In the genomic region with DNA sequence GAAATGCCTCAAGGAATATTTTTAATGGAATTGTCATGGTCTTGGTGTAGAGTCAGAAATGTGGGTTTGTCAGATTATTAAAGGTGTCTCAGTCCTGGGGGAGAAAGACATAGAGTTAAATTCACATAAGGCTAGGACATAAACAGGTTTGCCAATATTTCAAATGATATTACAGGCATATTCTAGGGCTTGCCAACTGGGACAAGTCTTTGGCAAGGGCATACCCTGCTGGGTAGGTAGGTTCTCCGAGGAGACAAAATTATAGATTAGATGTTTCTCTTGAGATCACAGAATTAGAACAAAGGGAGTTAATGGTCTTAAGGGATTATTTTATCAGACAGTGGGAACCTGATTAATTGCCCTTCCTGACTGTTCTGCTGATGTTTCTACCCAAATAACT, we compare ENCODE assay signal across 13 mouse cellular contexts.
"Had no signal": no experiment of that assay in that cellular context is flagged by ENCODE, and none has a peak within 500 bp of the region (broad histone marks: within the 10 kb centered on the region; RNA-seq: fewer than 3 reads in every experiment).

No protein-coding gene starts in this region.

- H3K27ac ChIP-seq: limb, embryonic 10.5 days; limb, embryonic 13.5 days; liver, embryonic 13.5 days had no signal

- H3K4me1 ChIP-seq: limb, embryonic 10.5 days; limb, embryonic 13.5 days; liver, embryonic 13.5 days had no signal

- H3K4me2 ChIP-seq: limb, embryonic 13.5 days; liver, embryonic 13.5 days; midbrain, embryonic 11.5 days had no signal

- H3K27me3 ChIP-seq: limb, embryonic 13.5 days; liver, embryonic 13.5 days had no signal

- H3K9ac ChIP-seq: limb, embryonic 13.5 days; liver, embryonic 13.5 days had no signal

- H3K4me3 ChIP-seq: limb, embryonic 10.5 days; limb, embryonic 13.5 days; liver, embryonic 13.5 days had no signal

- DNase-seq: kidney, postnatal 14 days; kidney, postnatal 4 days; liver; liver, embryonic 13.5 days; lung, adult 2 months; lung, postnatal 14 days; lung, postnatal 4 days; midbrain, embryonic 14.5 days; thymus, adult 18-20 months; thymus, postnatal 36 days had no signal

- H3K36me3 ChIP-seq: limb, embryonic 10.5 days; limb, embryonic 13.5 days; liver, embryonic 13.5 days had no signal

- H3K9me3 ChIP-seq: limb, embryonic 10.5 days; limb, embryonic 13.5 days; liver, embryonic 13.5 days had no signal
